Mouse (Mus musculus): ENCODE measurements around the gene Trp53tg5.

GRCm38 (mm10) chr2:164458535-164458934 lies 15.0 kb downstream of the Trp53tg5 start:
- TF ChIP-seq CTCF (IDR thresholded peaks at IDR 0.05; ENCODE audit: control insufficient read depth, insufficient read depth, insufficient replicate concordance, low read depth, low read length) (no peak), POLR2A (IDR thresholded peaks at IDR 0.05; ENCODE audit: control insufficient read depth, low read depth, low read length) (no peak)
